Mouse (Mus musculus) heart, adult 2 months (tissue): ENCODE results near the gene Cd300ld5. TPM values are rescaled to one million over a fixed set of nuclear protein-coding genes. Genes with fewer than 3 reads are reported as not detected.
A peak's percentile ranks its signal among the peaks of the same experiment; 100 is the strongest.

Source experiments
- DNase-seq, 2 experiments: peaks; one replicate each; pipeline ENCODE4 v3.0.0; 2021
- H3K27ac ChIP-seq: fragments of 200-600 bp; 2 replicates; pipeline ENCODE4 v1.8.1; 2022
- H3K27me3 ChIP-seq: fragments of 200-500 bp; 2 replicates; pipeline ENCODE4 v1.6.1; 2012; ENCODE audit warnings: mild to moderate bottlenecking, low read length, inconsistent platforms, mixed read lengths; ENCODE audit not compliant: control insufficient read depth, insufficient read depth
- H3K36me3 ChIP-seq: fragments of 200-500 bp; 2 replicates; pipeline ENCODE4 v1.6.1; 2012; ENCODE audit warnings: low read length, inconsistent platforms; ENCODE audit not compliant: control insufficient read depth, insufficient read depth
- H3K4me1 ChIP-seq: fragments of 200-500 bp; 2 replicates; pipeline ENCODE4 v1.6.1; 2011; ENCODE audit warnings: low read length; ENCODE audit not compliant: control insufficient read depth, insufficient read depth
- H3K4me3 ChIP-seq: fragments of 200-600 bp; 2 replicates; pipeline ENCODE4 v1.8.1; 2022
- H3K79me2 ChIP-seq: fragments of 200-500 bp; replicated peaks from 2 replicates; pipeline ENCODE4 v1.6.1; 2012; ENCODE audit warnings: mild to moderate bottlenecking, inconsistent platforms, low read length, moderate library complexity, mixed read lengths; ENCODE audit not compliant: control insufficient read depth, insufficient read depth
- H3K9ac ChIP-seq: fragments of 200-500 bp; 2 replicates; pipeline ENCODE4 v1.6.1; 2012; ENCODE audit warnings: low read depth, mild to moderate bottlenecking, control low read depth, inconsistent platforms, low read length, mixed read lengths
- CTCF ChIP-seq: fragments of 200-600 bp; IDR thresholded peaks from 2 replicates; pipeline ENCODE4 v1.8.1; 2022; ENCODE audit warnings: antibody characterized with exemption, mild to moderate bottlenecking, moderate library complexity
- EP300 ChIP-seq: fragments of 200-500 bp; IDR thresholded peaks from 2 replicates; pipeline ENCODE4 v1.6.1; 2011; ENCODE audit warnings: low read depth, low read length, control low read depth; ENCODE audit not compliant: insufficient read depth
- POLR2A ChIP-seq: fragments of 200-500 bp; IDR thresholded peaks from 2 replicates; pipeline ENCODE4 v1.6.1; 2011; ENCODE audit warnings: mild to moderate bottlenecking, low read depth, low read length, control low read depth; ENCODE audit not compliant: insufficient read depth
- WGBS: fragments of 180-500 bp; shearing (Covaris S2); methylation state at CpG from one replicate; pipeline ENCODE4 v1.1.7; 2018; 5-methylcytosine and 5-hydroxymethylcytosine counted together
- intact Hi-C: fragments of 180-260 bp; cut with DNase I; formaldehyde crosslinking; loops from one replicate; pipeline ENCODE4 v1.15.1; 2025
- polyA plus RNA-seq: library from polyadenylated mRNA; depleted of rRNA; stranded (reverse); fragments of >200 nt; gene quantifications from 2 replicates; pipeline ENCODE4 v1.2.3, GENCODE M21; 2012; rRNA removed
- total RNA-seq, 2 experiments: library from RNA; stranded (reverse); gene quantifications; 2 replicates each; pipeline ENCODE4 v1.2.3; 2021

Cd300ld5 gene
- total and polyA plus RNA-seq, 3 experiments: 2.7 to 9.1 (median 3.0) TPM

DNA sequence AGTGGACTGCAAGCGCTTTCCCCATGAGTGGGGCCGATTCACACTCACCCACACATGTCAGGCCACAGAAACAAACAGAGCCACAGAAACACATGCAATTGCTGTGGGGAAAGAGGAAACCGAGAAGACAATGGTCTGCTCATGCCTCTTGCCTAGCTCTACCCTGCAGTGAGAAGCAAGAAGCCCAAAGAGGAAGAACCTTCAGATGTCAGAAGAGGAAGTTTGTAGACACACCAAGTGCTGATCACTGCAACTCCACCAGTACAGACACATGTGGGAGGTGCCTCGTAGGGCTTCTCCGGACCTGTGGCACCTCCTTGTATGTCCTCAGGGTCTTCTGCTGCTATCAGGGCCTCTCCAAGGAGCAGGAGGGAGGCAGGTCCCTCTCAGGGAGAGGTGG lies 33.5 kb downstream of the Cd300ld5 start:
- WGBS: 66% methylated on average over 5 of the region's 5 CpGs

DNA sequence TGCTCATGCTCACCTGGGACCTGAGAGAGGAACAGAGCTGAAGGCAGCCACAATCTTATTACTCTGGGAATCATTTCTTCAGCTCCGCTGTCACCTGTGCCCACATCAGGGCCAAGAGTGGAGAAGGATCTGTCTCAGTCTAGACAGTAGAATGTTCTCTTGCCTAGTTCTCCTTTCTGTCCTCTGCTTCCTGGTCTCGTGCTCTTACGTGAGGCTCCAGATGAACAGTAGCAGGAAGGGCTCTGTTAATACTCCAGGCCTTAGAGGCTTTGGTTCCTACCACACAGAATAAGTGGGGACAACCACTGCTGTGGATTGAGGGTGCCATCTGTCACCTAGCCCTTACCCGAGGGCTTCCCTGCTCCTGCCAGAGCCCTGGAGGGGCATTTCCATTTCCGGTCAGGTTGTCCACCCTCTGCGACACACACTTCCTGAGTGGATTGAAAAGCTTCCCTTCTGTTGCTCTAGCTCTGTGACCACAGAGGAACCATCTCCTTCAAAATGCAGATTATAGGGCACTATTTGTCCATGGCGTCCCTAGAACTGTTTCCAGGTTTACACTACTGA lies 36.0 kb downstream of the Cd300ld5 start, which contains the start of gene Cd300c2:
TSS of gene Cd300c2 (minus strand) at position 407 of the 567 bp plus-strand sequence.
- no peak within 1 kb of the TSS for H3K9ac ChIP-seq
- no peak within 1 kb of the TSS for H3K27ac ChIP-seq
- no peaks in the 10 kb centered on the region for H3K36me3 ChIP-seq
- TF ChIP-seq CTCF (no peak), EP300 (no peak), POLR2A (peak; percentile 45; the same call in 1 of the 2 replicates)
- intact Hi-C loops: no loop called here
- H3K27me3 ChIP-seq: no peaks in the 10 kb centered on the region
- 58% methylated on average over 7 of the region's 7 CpGs for WGBS
- H3K4me3 ChIP-seq: no peak within 1 kb of the TSS
- H3K4me1 ChIP-seq: no peaks in the 10 kb centered on the region; the same call in 1 of the 2 replicates
- peak; percentile 20 to 25 for DNase-seq
- H3K79me2 ChIP-seq: no peaks in the 10 kb centered on the region

More for the DNA sequence above, 33.5 kb downstream of the Cd300ld5 start:
- Histone ChIP-seq H3K4me3 (no peak overlapping the region), H3K9ac (no peak overlapping the region), H3K27ac (no peak overlapping the region), H3K36me3 (no peaks in the 10 kb centered on the region), H3K79me2 (no peaks in the 10 kb centered on the region), H3K27me3 (no peaks in the 10 kb centered on the region), H3K4me1 (no peaks in the 10 kb centered on the region; the same call in 1 of the 2 replicates)
- intact Hi-C loops: no loop called here
- no peak for TF ChIP-seq EP300
- TF ChIP-seq CTCF: no peak
- no peak for TF ChIP-seq POLR2A
- peak in 1 of 2 experiments; percentile 28 for DNase-seq

DNA sequence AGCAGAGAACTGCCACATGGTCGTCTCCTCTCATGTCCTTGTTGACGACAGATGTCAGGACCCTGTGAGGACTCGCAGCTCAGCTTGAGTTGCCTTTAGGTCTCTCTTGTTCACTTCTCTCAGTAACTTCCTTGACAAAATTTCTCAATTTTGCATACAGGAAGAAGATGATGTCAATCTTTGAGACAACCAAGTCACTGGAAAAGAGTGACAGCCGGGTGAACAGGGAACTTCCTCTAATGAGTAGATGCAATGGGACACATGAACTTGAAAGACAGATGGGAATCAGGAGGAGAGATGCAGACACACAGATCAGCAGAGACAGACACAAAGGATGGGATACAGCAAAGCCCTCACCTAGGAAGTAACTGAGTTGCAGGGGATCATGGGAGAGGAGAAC lies 47.8 kb downstream of the Cd300ld5 start, which contains the start of gene Cd300ld:
TSS of gene Cd300ld (minus strand) at position 130 of the 400 bp plus-strand sequence.
- DNase-seq: no peak
- Histone ChIP-seq H3K9ac (no peak within 1 kb of the TSS), H3K27ac (no peak within 1 kb of the TSS), H3K36me3 (no peaks in the 10 kb centered on the region), H3K27me3 (no peaks in the 10 kb centered on the region), H3K4me3 (no peak within 1 kb of the TSS), H3K4me1 (no peaks in the 10 kb centered on the region), H3K79me2 (no peaks in the 10 kb centered on the region)
- WGBS: 57% methylated on average over 4 of the region's 4 CpGs
- TF ChIP-seq CTCF: no peak
- TF ChIP-seq POLR2A: peak; percentile 42; the same call in 1 of the 2 replicates
- intact Hi-C loops: no loop called here

DNA sequence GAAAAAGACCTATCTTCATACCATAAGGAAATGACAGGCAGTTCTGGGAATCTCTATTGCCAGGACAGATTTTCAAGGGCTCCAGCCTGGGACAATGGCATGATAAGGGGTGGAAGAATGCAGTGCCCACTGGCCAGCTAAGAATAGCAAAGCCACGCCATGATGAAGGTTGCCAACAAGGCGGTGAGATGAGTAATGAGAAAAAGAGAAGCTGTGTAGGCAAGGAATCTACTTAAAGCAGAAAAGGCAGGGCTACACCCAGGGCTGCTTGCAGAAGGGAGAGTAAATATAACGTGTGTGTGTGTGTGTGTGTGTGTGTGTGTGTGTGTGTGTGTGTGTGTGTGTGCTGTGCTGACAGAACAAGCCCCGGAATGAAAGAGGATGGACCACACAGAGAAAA lies 55.7 kb downstream of the Cd300ld5 start:
- intact Hi-C loops: no loop called here
- Histone ChIP-seq H3K4me3 (no peak overlapping the region), H3K9ac (no peak overlapping the region), H3K27me3 (no peaks in the 10 kb centered on the region), H3K4me1 (no peaks in the 10 kb centered on the region), H3K79me2 (no peaks in the 10 kb centered on the region), H3K27ac (no peak overlapping the region), H3K36me3 (no peaks in the 10 kb centered on the region)
- 51% methylated on average over 4 of the region's 4 CpGs for whole genome bisulfite sequencing
- TF ChIP-seq POLR2A: no peak
- TF ChIP-seq CTCF: no peak
- no peak for TF ChIP-seq EP300
- DNase-seq: no peak

Other genes starting within 250 kb of the Cd300ld5 start
- not detected for gene Btbd17, start 241.8 kb downstream of the Cd300ld5 start, total RNA-seq
- 0.06 TPM in 1 of 2 replicates, not detected in the other for gene Btbd17, start 241.8 kb downstream of the Cd300ld5 start, polyA plus RNA-seq
- gene Gpr142, start 238.8 kb downstream of the Cd300ld5 start, total RNA-seq: not detected
- gene Gpr142, start 238.8 kb downstream of the Cd300ld5 start, polyA plus RNA-seq: not detected in 2 replicates
- 1 to 10 TPM; 6.3 to 7.9 TPM for gene Gprc5c, start 186.6 kb downstream of the Cd300ld5 start, total RNA-seq
- gene Gprc5c, start 186.6 kb downstream of the Cd300ld5 start, polyA plus RNA-seq: 11.6 and 11.9 TPM in 2 replicates
- under 1 TPM; 0.77 to 0.89 TPM for gene Cd300a, start 147.7 kb downstream of the Cd300ld5 start, total RNA-seq
- 1.1 TPM in 2 replicates for gene Cd300a, start 147.7 kb downstream of the Cd300ld5 start, polyA plus RNA-seq
- gene Cd300lb, start 103.4 kb downstream of the Cd300ld5 start, total RNA-seq: under 1 TPM; 0.70 to 0.75 TPM
- 0.61 and 0.70 TPM in 2 replicates for gene Cd300lb, start 103.4 kb downstream of the Cd300ld5 start, polyA plus RNA-seq
- not detected for gene Cd300c, start 68.6 kb downstream of the Cd300ld5 start, total RNA-seq
- not detected in 2 replicates for gene Cd300c, start 68.6 kb downstream of the Cd300ld5 start, polyA plus RNA-seq
- gene Cd300ld, start 47.8 kb downstream of the Cd300ld5 start, total RNA-seq: 1 to 10 TPM; 1.7 to 1.8 TPM
- gene Cd300ld, start 47.8 kb downstream of the Cd300ld5 start, polyA plus RNA-seq: 3.0 and 5.1 TPM in 2 replicates
- gene Cd300c2, start 35.9 kb downstream of the Cd300ld5 start, total RNA-seq: 1 to 10 TPM; 1.5 to 2.1 TPM
- gene Cd300c2, start 35.9 kb downstream of the Cd300ld5 start, polyA plus RNA-seq: 2.0 and 2.2 TPM in 2 replicates
- gene Cd300ld2, start 21.6 kb downstream of the Cd300ld5 start, total RNA-seq: not detected
- 0.37 TPM in 1 of 2 replicates, not detected in the other for gene Cd300ld2, start 21.6 kb downstream of the Cd300ld5 start, polyA plus RNA-seq
- gene Cd300ld4, start 10.8 kb downstream of the Cd300ld5 start, total RNA-seq: 1 to 10 TPM in 1 of 2 experiments, under 1 TPM in 1; 0.52 to 1.1 TPM
- 0.47 and 3.9 TPM in 2 replicates for gene Cd300ld4, start 10.8 kb downstream of the Cd300ld5 start, polyA plus RNA-seq
- 1 to 10 TPM; 5.8 to 8.6 TPM for gene Cd300ld3, start 10.6 kb upstream of the Cd300ld5 start, total RNA-seq
- 11.4 and 22.1 TPM in 2 replicates for gene Cd300ld3, start 10.6 kb upstream of the Cd300ld5 start, polyA plus RNA-seq
- gene Cd300e, start 24.4 kb upstream of the Cd300ld5 start, total RNA-seq: under 1 TPM; 0.45 to 0.50 TPM
- gene Cd300e, start 24.4 kb upstream of the Cd300ld5 start, polyA plus RNA-seq: 0.18 and 0.47 TPM in 2 replicates
- under 1 TPM; 0.31 to 0.32 TPM for gene Rab37, start 53.7 kb upstream of the Cd300ld5 start, total RNA-seq
- gene Rab37, start 53.7 kb upstream of the Cd300ld5 start, polyA plus RNA-seq: 1.1 and 1.3 TPM in 2 replicates
- gene Cd300lf, start 96.2 kb upstream of the Cd300ld5 start, total RNA-seq: under 1 TPM; 0.11 to 0.60 TPM
- 0.38 and 1.00 TPM in 2 replicates for gene Cd300lf, start 96.2 kb upstream of the Cd300ld5 start, polyA plus RNA-seq
- gene Slc9a3r1, start 125.6 kb upstream of the Cd300ld5 start, total RNA-seq: 10 to 100 TPM in 1 of 2 experiments, 1 to 10 TPM in 1; 8.1 to 10.1 TPM
- 8.9 and 9.7 TPM in 2 replicates for gene Slc9a3r1, start 125.6 kb upstream of the Cd300ld5 start, polyA plus RNA-seq
- 10 to 100 TPM in 1 of 2 experiments, 1 to 10 TPM in 1; 8.8 to 11.6 TPM for gene Tmem104, start 149.7 kb upstream of the Cd300ld5 start, total RNA-seq
- 8.6 and 9.9 TPM in 2 replicates for gene Tmem104, start 149.7 kb upstream of the Cd300ld5 start, polyA plus RNA-seq
- gene Nat9, start 150.1 kb upstream of the Cd300ld5 start, total RNA-seq: 10 to 100 TPM; 18.5 to 23.6 TPM
- 20.2 and 31.5 TPM in 2 replicates for gene Nat9, start 150.1 kb upstream of the Cd300ld5 start, polyA plus RNA-seq
- gene Grin2c, start 229.5 kb upstream of the Cd300ld5 start, total RNA-seq: under 1 TPM; 0.25 to 0.26 TPM
- gene Grin2c, start 229.5 kb upstream of the Cd300ld5 start, polyA plus RNA-seq: 1.6 and 2.0 TPM in 2 replicates
- gene Fdxr, start 239.3 kb upstream of the Cd300ld5 start, total RNA-seq: 1 to 10 TPM; 7.1 to 8.8 TPM
- 8.4 and 8.7 TPM in 2 replicates for gene Fdxr, start 239.3 kb upstream of the Cd300ld5 start, polyA plus RNA-seq